Mouse (Mus musculus) adrenal gland, postnatal 4 days (tissue): ENCODE results near the gene Sez6l2. TPM values are rescaled to one million over a fixed set of nuclear protein-coding genes. Genes with fewer than 3 reads are reported as not detected.
A peak's percentile ranks its signal among the peaks of the same experiment; 100 is the strongest.

Source experiments
- DNase-seq, 2 experiments: peaks; one replicate each; pipeline ENCODE4 v3.0.0; 2021 to 2022; ENCODE audit warnings: low spot score in 2 of 2, mixed read lengths in 2 of 2
- total RNA-seq, 2 experiments: library from RNA; stranded (reverse); gene quantifications; 2 replicates each; pipeline ENCODE4 v1.2.3; 2021

Gene Sez6l2
- total RNA-seq, 2 experiments from 2014 or later = 97.6 to 97.9 TPM

DNA sequence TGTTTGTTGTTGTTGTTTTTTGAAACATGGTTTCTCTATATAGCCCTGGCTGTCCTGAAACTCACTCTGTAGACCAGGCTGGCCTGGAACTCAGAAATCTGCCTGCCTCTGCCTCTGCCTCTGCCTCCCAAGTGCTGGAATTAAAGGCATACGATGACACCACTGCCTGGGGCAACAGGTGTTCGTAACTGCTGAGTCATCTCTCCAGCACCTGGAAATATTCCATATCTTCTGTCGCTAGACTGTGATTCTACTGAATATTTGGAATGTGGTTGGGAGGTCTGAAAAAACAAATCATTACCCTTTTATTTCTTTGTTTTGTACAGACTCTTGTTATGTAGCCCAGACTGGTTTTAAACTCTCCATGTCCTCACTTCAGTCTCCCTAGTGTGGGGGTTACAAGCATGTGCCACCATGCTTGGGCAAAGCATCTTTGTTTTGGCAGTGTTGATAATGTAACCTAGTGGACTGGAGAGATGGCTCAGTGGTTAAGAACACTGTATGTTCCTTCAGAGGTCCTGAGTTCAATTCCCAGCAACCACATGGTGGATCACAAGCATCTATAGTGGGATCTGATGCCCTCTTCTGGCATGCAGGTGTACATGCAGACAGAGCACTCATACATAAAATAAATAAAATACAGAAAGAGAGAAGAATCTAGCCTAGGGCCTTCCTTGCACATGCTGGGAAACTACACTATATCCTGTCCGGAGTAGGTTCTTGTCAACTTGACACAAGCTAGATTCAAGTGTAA lies 53.9 kb downstream of the Sez6l2 start:
- no peak for DNase-seq

DNA sequence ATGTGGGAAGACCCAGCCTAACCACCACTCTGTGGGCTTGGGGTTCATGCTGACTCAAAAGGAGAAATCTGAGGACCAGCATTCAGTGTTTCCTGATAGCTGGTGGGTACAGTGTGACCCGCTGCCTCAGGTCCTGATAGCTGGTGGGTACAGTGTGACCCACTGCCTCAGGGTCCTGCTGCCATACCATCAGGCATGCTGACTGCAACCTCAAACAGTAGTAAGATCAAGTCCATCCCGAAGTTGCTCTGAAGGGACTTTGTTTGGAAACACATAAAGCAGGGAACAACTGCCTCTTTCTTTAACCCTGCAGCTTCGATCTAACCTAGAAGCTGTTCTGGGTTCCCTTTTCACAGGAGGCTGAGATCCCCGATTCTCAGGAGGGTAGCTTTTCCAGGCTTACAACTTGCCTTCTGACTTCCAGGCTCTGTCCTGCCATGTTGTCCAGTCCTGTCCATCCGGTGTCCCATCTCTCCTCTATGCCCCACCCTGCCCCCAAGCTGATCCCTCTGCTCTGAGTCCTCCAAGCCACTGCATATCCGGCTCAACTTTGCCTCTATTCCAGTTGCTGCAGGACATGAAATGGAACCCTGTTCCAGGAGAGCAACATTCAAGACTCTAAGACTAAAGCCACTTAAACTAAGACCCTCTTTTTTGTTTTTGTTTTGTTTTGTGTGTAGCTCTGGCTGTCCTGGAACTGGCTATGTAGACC lies 57.1 kb downstream of the Sez6l2 start:
- DNase-seq = no peak

DNA sequence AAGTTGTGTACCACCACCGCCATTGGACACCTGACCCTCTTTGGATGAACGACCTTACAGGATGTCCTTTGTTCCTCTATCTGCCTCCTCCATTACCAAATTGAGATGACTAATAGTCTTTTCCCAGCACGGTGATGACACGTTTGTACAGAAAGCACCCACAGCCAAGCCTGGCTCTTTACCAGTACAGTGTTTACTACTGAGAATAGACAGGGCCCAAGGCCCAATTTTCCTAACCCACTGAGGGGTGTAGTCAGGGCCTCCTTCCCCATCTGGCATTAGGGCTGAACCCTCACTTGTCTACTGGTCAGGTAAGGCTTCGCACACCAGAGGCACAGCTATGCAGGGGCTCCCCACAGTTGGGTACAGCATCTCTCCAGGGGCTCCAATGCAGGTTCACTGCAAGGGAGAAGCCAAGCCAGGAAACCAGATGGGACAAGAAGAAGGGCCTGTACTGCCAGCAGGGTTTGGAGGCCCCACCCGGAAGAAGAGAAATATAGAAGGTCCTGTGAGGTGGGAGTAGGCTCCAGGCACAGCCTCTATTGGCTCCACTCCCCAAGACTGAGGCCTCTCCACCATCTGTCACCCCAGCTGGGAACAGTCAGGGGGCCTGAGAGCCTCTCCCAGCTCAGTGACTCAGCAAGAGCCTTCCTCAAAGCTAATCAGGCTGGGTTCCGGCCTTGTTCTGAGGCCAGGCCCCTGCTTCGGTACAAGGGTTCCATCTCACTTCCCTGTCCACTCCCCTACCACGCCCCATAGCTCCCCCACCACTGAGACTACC lies 58.1 kb downstream of the Sez6l2 start:
- DNase-seq = peak in 1 of 2 experiments; percentile 53

DNA sequence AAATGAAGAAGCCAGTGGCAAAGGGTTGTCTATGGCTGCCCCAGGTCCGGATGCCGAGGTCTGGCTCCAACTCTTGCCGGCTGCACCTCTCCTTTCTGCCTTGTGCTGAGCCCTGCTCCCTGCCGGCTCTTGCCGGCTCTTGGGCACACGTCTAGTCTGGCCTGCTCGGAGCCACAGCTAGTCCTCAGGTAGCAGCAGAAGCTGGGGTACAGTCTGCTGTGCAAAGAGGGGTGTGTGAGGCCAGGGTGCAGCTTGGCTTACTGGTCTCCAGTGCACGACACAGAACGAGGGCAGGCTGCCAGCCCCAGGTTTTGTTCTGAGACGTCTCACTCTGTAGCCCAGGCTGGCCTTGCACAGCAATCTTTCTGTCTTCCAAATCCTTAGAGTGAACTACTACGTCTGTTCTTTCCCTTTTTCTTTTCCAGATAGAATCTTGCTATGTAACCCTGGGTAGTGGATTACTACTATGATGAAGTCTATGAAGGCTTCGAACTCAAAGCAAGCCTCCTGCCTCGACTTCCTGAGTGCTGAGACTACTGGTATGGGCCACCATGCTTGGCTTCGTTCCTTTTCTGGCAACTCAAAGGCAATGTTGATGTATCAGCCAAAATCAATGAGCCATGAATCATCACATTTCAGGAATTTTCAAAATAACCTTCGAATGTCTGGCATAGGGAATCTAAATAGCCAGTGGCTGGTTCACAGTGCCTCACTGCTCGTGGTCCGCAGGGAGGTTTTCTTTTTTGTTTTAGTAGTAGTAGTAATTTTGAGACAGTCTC lies 59.1 kb downstream of the Sez6l2 start:
- DNase-seq = no peak

DNA sequence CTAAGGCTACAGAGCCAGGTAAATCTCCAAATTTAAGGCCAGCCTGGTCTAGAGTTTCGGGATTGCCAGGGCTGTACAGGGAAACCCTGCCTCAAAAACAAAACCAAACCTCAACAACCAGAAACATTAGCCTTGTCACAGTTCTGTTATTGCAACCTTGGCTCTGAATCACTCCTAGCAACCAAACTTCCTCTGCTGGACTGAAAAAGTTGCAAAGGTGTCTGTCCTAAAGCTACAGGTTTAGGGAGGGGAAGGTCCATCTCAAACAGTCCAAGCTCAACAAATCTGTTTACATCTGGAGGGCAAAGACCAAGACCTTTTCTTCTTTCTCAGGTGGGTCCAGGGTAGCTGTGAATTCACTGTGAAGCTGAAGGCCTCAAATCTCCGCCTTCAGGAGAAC lies 60.7 kb downstream of the Sez6l2 start:
- no peak for DNase-seq

DNA sequence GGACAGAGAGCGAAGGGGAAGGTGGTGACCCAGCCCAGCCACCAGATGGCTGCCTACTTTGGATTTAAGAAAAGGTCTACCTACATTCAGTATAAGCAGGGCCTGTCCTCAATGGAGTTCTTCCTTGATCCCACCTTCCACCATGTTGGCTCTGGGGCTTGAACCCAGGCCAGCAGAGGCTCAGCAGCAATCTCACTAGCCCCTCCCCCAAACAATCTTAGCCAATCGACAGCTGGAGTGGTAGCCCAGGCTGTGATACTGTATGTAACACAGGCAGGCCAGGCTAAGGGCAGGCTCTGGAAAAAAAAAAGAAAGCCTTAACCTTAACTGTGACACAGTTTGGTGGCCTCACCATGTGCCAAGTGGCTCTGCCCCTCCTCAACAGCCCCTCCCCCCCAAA lies 61.4 kb downstream of the Sez6l2 start:
- no peak for DNase-seq

DNA sequence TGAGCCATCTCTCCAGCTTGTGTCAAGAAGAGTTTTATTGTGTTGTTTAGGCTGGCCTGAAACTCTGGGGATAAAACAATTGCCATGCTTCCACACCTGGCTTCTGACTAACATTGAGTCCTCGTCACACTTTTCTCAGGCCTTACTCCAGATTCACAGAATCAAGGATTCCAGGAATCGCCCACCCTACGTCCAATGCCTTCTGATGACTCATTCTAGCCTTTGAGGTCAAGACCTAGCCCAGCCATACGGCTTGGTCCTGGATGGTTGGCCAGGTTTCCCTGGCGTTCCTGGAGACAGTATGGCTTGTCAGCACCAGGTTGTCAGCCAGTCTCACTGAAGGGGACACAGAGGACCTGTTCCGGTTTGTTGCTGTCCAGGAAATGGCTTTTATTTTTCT lies 62.0 kb downstream of the Sez6l2 start:
- DNase-seq = no peak

DNA sequence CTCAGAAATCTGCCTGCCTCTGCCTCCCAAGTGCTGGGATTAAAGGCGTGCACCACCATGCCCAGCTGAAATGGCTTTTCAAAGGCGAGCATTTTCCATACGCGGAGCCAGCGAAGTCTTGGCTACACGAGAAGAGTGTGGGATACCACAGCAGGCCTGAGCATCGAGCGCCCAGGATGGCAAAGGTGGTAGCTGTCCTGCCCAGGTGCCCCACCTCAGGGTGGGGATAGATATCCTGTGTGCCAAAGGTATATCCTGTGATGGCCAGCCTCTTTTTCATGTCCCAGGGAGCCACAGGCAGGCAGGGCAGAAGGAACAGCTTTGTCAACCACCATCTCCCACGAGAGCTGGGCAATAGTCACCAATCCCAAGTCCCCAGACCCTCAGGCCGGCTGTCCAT lies 62.5 kb downstream of the Sez6l2 start:
- no peak for DNase-seq

DNA sequence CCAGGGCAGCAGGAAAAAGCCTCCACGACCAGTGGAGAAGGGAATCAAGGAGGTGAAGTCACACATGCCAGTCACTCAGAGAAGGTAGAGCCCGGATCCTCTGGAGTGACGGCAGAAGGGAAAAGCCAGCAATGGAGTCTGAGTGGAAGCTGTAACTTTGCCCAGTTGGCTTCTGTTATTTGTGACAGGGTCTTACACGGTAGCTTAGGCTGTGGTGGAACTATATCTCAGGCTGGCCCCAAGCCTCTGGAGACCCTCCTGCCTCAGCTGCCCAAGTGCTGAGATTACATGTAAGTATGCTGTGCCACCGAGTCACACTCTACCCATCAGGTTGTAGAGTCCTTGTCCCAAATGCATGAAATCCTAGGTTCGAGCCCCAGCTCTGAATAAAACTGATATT lies 63.0 kb downstream of the Sez6l2 start:
- no peak for DNase-seq

DNA sequence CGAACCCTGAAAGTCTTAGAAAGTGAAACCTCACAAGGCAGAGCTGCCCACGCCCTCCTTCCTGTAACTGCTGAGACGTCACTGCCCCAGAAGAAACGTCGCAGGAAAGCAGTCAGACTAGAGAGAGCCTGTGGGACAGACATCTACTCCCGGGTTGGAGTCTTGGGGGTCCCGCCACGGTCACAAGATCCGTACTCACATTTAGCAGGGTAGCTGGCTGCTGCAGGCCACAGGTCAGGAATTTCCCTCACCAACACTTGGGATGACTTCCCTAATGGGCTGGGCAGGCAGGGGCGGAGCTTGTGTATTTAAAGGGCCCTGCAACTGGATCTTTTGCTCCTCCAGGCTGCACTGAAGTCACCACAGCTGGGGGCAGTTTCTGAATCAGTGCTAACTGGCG lies 64.0 kb downstream of the Sez6l2 start, which contains the start of gene Mvp:
Gene Mvp (minus strand): TSS at position 302 of the 400 bp plus-strand sequence.
- peak in 1 of 2 experiments; percentile 49 for DNase-seq

DNA sequence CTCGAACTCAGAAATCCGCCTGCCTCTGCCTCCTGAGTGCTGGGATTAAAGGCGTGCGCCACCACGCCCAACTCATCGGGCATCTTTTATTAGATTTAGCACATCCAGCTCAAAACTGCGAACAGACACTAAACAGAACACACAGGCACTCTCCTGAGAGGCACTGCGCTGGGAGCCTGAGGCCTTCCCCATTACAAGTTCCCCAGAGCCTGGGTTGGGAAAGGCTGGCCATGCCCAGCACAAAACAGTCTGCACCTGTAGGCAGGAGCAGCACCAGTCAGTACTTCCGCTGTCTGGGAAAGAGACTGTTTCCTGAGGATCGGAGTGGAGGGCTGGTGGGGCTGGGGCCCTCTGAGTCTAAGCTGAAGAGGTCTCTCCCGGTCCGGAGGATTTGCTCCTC lies 64.6 kb downstream of the Sez6l2 start:
- no peak for DNase-seq

DNA sequence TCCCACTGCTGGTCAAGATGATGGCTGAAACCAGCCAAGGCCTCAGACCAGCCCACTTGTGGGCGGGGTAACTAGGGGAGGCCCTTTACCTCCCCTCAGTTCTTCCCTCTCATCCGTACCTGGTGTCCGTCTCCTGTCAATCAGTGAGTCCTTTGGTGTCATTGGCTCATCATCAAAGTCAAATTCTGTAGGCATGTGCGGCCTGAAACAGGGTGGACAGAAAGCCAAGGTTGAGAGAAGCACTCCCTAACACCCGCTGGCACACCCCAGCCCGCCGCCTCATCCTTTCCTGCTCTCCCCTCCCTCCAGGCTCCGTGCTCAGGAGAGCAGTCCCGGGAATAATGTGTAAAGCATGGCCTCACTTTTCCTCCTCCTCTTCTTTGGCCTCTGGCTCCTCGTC lies 65.7 kb downstream of the Sez6l2 start:
- no peak for DNase-seq

DNA sequence TGATC lies 65.9 kb downstream of the Sez6l2 start, which contains the start of gene Pagr1b:
Gene Pagr1b (minus strand): TSS at position 4 of the 5 bp plus-strand sequence.
- no peak for DNase-seq

DNA sequence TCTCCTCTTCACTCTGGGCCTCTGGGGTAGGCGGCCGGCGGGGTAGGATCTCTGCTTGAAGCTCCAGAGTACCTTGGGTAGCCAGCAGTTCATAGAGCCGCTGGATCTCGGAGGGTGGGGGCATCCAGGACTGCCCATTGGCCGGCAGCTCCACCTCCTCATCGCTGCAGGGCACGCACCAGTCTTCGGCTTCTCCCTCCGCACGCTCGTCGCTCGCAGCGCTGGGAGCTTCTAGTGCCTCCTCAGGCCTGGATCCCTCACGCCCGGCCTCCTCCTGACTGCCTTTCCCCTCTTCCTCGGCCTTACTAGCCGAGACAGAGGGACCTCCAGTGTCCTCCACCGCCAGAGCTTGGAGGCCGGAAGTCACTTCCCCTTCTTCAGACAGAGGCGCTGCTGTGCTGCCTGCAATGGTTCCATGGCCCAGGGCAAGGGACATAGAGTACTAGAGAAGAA lies 66.1 kb downstream of the Sez6l2 start:
- DNase-seq = peak; percentile 30 to 55

DNA sequence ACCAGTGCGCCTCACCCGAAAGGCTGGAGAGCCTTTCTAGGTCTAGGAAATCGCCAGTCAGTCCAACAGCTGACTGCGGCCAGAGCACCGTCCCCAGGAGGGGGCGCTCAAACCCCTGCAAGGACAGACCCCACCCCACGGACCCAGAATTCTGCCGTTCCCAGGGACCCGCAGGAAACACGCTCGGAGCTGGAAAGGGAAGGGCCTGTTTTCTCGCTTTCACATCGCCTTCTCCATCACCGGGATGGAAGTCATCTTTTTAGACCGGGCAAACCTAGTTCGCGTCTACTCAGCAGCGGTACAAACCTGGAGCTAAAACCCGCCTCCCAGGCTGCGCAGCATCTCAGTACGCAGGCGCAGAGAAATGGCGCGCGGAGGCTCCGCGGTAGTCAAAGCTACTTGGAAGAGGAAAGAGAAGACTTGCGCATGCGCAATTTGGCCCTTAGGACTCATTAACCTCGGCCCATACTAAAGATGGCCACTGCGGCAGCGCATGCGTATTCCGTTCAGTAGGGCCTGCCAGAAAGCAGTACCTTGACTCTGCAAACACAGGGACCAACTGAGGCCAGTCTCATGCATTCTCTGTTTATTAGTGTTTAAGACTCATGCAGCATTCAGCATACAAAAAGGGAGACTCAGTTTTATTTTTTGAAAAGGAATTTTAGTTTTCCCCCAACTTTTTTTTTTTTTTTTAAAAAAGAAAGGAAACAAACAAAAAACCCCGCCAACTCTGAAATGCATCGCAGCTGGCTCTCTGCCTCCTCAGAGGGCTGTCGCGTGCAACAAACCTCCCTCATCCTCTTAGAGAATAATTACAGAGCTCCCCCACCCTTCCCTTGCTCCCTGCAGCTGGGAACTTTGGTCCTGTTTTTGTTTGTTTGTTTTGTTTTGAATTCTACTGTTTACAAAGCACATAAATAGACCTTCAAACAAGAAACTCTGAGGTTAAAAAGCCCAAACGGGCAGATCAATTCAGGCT lies 66.9 kb downstream of the Sez6l2 start, which contains the start of gene Pagr1a:
Gene Pagr1a (minus strand): TSS at position 382 of the 979 bp plus-strand sequence.
- peak; percentile 81 to 95 for DNase-seq

DNA sequence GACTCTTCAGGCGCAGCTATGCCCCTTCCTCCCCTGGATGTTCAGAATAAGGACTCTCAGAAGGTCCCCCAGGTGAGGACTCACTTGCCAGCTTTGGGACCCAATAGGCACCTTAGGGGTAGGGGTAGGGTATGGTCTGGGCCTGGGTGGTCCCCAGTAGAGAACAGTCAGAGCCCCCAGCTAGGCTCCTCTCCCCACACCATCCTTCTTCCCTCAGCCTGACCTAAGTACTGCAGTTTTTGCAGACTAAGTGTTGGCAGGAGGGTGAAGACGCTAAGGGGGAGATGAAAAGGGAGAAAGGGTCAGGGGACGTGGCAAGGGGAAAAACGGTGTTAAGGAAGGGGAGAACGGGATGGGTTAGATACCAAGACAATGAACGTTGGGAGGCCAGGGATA lies 67.6 kb downstream of the Sez6l2 start:
- no peak for DNase-seq

DNA sequence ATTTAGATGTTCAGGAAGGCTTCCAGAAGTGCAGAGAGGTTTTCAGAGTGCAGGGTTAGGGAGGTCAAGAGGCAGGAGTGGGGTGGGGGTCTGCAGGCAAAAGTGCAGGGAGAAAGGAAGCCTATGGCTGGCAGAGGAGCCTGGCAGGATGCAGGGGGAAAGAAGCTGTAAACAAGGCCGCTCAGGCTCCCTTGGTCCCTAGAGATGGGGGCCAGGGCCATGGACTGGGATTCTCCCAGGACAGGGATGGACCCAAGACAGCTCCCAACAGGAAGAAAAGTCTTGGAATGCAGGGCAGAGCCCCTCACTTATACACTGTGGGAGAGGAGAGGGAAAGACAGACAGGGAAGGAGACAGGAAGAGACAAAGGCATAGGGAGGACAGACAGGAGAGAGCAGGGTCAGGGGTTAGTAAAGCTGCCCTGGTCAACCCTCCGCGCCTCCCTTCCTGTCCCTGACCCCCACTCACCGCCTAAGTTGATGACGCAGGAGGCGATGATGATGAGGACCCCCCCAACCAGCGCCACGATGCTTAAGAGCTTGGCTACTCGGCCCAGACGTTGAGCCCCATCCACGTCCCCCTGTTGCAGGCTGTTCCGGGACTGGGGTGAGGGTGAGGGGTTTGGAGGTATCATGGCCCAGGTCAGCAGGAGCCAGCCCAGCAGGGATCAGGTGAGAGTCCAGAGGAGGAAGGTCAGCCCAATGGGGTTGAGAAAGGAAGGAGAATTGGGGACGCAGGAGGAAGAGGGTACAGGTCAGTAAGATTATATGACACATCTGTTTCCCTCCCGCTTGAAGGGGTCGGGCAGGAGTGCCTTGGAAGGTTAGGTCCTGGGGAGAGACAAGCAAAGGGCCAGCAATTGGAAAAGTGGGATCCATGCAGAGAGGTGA lies 68.3 kb downstream of the Sez6l2 start:
- no peak for DNase-seq

DNA sequence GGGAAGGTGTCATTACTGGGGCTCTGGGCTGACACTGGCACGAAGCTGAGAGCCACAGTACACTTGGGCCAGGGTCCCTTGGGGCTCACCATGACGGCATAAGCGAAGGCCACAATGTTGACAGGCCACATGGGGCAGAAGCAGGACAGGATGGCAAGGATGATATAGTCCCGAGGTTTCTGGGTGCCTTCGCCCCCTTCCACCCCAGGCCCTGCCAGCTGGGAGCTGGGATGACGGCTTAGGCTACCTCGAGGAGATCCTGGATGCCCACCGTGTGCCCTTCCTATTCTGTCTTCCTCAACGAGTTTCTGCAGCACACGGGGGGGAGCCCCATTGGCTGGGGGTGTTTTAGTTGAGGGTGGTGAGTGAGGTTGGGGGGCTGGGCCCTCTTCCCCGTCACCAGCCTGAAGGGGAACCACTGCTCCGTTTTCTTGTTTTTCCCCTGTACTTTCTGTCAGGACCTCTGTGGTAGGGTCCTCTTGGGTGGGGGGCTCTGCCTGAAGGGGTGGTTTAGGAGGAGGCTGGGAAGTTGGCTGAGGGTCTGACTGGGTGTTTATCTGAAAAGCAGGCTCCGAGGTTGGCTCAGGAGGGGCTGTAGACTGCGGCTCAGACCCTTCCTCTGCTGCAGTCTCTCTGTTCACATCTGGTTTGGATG lies 69.1 kb downstream of the Sez6l2 start:
- DNase-seq = no peak

DNA sequence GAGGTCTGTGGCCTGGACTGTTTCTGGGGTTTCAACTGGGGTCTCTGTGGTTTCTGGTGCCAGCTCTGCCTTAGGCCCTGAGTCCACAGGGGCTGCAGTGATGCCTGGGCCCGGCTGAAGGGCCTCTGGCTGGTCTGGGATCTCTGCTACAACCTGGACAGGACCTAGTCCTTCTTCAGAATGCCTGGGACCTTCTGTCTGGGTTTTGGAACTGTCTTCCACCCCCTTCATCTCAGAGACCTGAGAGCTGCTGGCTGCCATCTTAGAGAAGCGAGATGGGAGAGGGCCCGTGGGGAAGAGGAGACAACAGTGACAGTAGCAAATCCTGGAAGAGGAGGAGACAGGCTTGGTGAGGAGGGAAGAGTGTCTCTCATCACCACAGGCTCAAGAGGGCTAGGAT lies 69.7 kb downstream of the Sez6l2 start:
- DNase-seq = no peak
